Mouse (Mus musculus) forebrain, postnatal 0 days (tissue): ENCODE data around the gene Syt13. TPM values are rescaled to one million over a fixed set of nuclear protein-coding genes. Genes with fewer than 3 reads are reported as not detected.
A peak's percentile ranks its signal among the peaks of the same experiment; 100 is the strongest.

Source experiments
- ATAC-seq: fragments of 200-750 bp; cut with Nextera tagmentation; 2 replicates; pipeline ENCODE4 v1.8.0; 2017; ENCODE audit warnings: mild to moderate bottlenecking, moderate library complexity
- DNase-seq: peaks from one replicate; pipeline ENCODE4 v3.0.0-alpha.2; 2015
- H3K27ac ChIP-seq: fragments of 300-500 bp; sonication (generic); 2 replicates; pipeline ENCODE4 v1.5.1; 2014; ENCODE audit warnings: low read depth, mild to moderate bottlenecking, antibody characterized with exemption, low read length, moderate library complexity, mixed read lengths
- H3K27me3 ChIP-seq: fragments of 300-500 bp; sonication (generic); 2 replicates; pipeline ENCODE4 v1.6.1; 2014; ENCODE audit warnings: mild to moderate bottlenecking, low read length, mixed read lengths; ENCODE audit not compliant: insufficient read depth
- H3K36me3 ChIP-seq: fragments of 300-500 bp; sonication (generic); 2 replicates; pipeline ENCODE4 v1.6.1; 2014; ENCODE audit warnings: mild to moderate bottlenecking, moderate library complexity; ENCODE audit not compliant: insufficient read depth
- H3K4me1 ChIP-seq: fragments of 300-500 bp; sonication (generic); 2 replicates; pipeline ENCODE4 v1.6.1; 2014; ENCODE audit warnings: antibody characterized with exemption; ENCODE audit not compliant: insufficient read depth
- H3K4me2 ChIP-seq: fragments of 300-500 bp; sonication (generic); 2 replicates; pipeline ENCODE4 v1.6.1; 2014; ENCODE audit warnings: low read depth, mild to moderate bottlenecking, moderate library complexity
- H3K4me3 ChIP-seq: fragments of 300-500 bp; sonication (generic); 2 replicates; pipeline ENCODE4 v1.5.1; 2014; ENCODE audit warnings: low read depth, low read length, mixed read lengths
- H3K9ac ChIP-seq: fragments of 300-500 bp; sonication (generic); 2 replicates; pipeline ENCODE4 v1.6.1; 2014; ENCODE audit warnings: mild to moderate bottlenecking
- H3K9me3 ChIP-seq: fragments of 300-500 bp; sonication (generic); 2 replicates; pipeline ENCODE4 v1.6.1; 2016; ENCODE audit warnings: low read length
- CTCF ChIP-seq: sonication (generic); IDR thresholded peaks from 2 replicates; pipeline ENCODE4 v1.5.1; 2016; ENCODE audit warnings: antibody characterized with exemption, control low read depth, low read depth
- WGBS: fragments of 180-500 bp; shearing (Covaris S2); extraction: QIAGEN DNeasy Blood & Tissue Kit; methylation state at CpG from one replicate; pipeline ENCODE4 v1.1.7; 2014; 5-methylcytosine and 5-hydroxymethylcytosine counted together
- polyA plus RNA-seq: library from polyadenylated mRNA; unstranded; fragments of >200 nt; fragmentation: Nextera tagmentation; extraction: Ambion mirVana; gene quantifications from 2 replicates; pipeline ENCODE4 v1.2.1, GENCODE M21; 2015
- total RNA-seq: library from RNA; depleted of rRNA; stranded (reverse); fragments of >200 nt; gene quantifications from 2 replicates; pipeline ENCODE4 v1.2.3, GENCODE M21; 2014

The Syt13 gene
- total and polyA plus RNA-seq, 2 experiments from 2014 or later: 58.4 to 103 TPM

DNA sequence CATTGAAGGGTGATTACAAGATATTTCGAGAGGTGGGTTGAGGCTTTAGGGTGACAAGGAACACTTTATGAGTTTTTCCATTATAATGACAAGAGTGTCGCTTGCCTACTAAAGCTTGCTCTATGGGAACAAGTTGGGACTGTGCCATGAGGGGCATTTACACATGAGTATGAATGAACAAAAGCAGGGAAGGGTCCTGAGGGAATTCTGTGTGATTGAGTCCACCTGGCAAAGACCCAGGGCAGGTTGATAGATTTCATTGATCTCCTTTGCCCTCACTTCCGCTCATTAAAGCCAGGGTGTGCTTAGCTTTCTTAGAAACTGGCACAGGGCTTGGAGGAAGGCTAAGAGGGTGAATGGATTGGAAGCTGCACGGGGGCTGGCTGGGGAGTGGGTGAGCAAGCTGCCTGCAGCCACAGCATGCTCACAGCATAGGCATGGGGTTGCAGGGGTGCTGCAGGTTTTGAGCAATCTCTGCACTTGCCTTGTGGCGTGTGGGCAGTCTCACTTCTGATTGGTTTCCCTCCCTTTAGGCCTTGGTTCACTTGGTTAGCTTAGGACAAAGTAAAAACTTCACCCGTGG lies 9.9 kb downstream of the Syt13 start:
- no peak overlapping the region for H3K27ac ChIP-seq
- no peak for DNase-seq
- WGBS: 23% methylated on average over 6 of the region's 6 CpGs

DNA sequence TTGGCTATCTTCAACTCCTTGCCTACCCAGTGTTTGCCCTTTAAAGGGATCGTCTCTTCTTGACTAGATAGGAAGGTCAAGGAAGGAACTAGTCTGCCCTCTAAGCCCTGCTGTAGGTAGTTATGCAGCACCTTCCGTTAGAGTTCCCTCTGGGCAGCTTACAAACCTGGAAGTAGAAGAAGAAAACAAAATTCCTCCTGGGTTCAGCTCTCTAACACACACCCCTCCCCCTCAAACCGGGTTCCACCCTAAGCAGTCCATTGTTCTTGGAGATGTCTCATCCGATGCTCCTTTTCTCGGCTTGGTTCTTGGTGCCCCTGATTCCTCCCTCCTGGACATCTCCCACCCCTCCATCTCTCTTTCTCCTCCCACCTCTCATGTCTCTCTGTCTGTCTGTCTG lies 14.8 kb downstream of the Syt13 start:
- WGBS: 70% methylated on average over 5 of the region's 5 CpGs
- H3K27me3 ChIP-seq: no peaks in the 10 kb centered on the region
- no peak overlapping the region for H3K9ac ChIP-seq
- no peaks in the 10 kb centered on the region for H3K9me3 ChIP-seq
- no peak overlapping the region for H3K4me2 ChIP-seq
- peaks cover 9% of the 10 kb centered on the region for H3K4me1 ChIP-seq
- no peak overlapping the region for H3K27ac ChIP-seq
- TF ChIP-seq CTCF: no peak
- no peaks in the 10 kb centered on the region for H3K36me3 ChIP-seq
- ATAC-seq (no peak), DNase-seq (no peak)
- no peak overlapping the region for H3K4me3 ChIP-seq

More for the DNA sequence above, 9.9 kb downstream of the Syt13 start:
- Histone ChIP-seq H3K9ac (no peak overlapping the region), H3K9me3 (no peaks in the 10 kb centered on the region), H3K36me3 (no peaks in the 10 kb centered on the region), H3K4me1 (peaks cover 11% of the 10 kb centered on the region; the same call in 1 of the 2 replicates), H3K4me3 (no peak overlapping the region), H3K27me3 (no peaks in the 10 kb centered on the region), H3K4me2 (no peak overlapping the region)
- TF ChIP-seq CTCF: no peak
- no peak for ATAC-seq

DNA sequence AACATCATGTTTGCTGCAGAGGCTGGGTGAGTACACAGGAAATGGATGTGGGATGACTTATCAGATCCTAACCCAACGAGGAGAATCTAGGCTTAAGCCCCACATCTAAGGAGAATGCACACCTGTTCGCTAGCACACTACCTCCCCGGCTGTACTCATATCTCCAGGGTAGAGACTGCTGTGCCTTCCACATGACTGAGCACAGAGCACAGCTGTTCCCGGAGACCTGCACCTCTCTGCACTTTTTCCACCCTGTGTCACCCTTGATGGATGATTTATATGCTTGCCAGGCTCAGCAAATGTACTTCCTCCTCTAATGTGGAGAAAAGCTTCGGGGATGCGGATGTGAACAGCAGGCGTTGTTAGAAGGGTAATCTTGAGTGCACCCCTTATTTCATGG lies 16.2 kb downstream of the Syt13 start:
- ATAC-seq: no peak
- no peak for TF ChIP-seq CTCF
- WGBS: 81% methylated on average over 7 of the region's 7 CpGs
- Histone ChIP-seq H3K27me3 (no peaks in the 10 kb centered on the region), H3K36me3 (no peaks in the 10 kb centered on the region), H3K4me2 (no peak overlapping the region), H3K4me1 (peaks cover 11% of the 10 kb centered on the region), H3K9ac (no peak overlapping the region), H3K27ac (no peak overlapping the region), H3K9me3 (no peaks in the 10 kb centered on the region), H3K4me3 (no peak overlapping the region)
- no peak for DNase-seq

GRCm38 (mm10) chr2:92933379-92933778 lies 18.5 kb downstream of the Syt13 start:
- H3K4me2 ChIP-seq: no peak overlapping the region
- H3K9ac ChIP-seq: no peak overlapping the region
- no peaks in the 10 kb centered on the region for H3K27me3 ChIP-seq
- no peak for ATAC-seq
- no peaks in the 10 kb centered on the region for H3K9me3 ChIP-seq
- no peak overlapping the region for H3K4me3 ChIP-seq
- no peak for DNase-seq
- H3K4me1 ChIP-seq: peaks cover 8% of the 10 kb centered on the region
- no peak for TF ChIP-seq CTCF
- 76% methylated on average over 6 of the region's 6 CpGs for WGBS
- H3K36me3 ChIP-seq: no peaks in the 10 kb centered on the region
- no peak overlapping the region for H3K27ac ChIP-seq

DNA sequence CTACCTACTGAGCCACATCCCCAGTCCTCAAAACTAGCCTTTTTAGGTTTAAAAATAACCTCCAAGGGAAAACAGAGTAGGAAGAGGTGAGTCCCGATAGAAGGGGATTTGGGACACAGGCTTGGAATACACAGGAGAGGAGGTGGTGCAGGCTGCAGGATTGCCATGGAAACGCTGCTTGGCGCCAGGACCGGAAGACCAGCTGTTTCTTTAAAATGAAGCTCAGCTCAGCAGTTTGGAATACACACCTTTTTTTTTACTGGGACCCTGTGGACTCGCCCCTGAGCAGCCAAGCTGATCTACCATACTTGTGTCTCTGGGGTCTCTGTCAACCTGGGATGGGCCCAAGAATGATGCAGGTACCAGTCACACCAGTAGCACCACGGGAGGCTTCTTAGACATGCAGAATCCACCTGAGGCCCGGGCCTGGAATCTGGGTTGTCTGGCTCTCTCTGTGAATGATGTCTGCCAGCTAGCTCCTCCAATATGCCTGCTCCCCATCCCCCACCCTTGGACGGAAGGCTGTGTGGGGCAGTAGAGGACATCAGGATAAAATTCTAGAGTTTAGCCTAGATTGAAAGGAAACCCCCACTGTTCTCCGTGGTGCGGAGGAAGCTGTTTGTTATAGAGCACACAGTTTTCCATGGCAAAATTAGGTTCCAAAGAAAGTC lies 19.5 kb downstream of the Syt13 start:
- no peak overlapping the region for H3K9ac ChIP-seq
- peaks cover 8% of the 10 kb centered on the region for H3K4me1 ChIP-seq
- H3K4me3 ChIP-seq: no peak overlapping the region
- peak; percentile 74 for DNase-seq
- no peaks in the 10 kb centered on the region for H3K36me3 ChIP-seq
- H3K27ac ChIP-seq: peak overlapping the region; percentile 16; the same call in 1 of the 2 replicates
- no peak overlapping the region for H3K4me2 ChIP-seq
- peak; percentile 81 for ATAC-seq
- no peaks in the 10 kb centered on the region for H3K9me3 ChIP-seq
- 8% methylated on average over 10 of the region's 10 CpGs for WGBS
- no peak for TF ChIP-seq CTCF
- H3K27me3 ChIP-seq: no peaks in the 10 kb centered on the region

DNA sequence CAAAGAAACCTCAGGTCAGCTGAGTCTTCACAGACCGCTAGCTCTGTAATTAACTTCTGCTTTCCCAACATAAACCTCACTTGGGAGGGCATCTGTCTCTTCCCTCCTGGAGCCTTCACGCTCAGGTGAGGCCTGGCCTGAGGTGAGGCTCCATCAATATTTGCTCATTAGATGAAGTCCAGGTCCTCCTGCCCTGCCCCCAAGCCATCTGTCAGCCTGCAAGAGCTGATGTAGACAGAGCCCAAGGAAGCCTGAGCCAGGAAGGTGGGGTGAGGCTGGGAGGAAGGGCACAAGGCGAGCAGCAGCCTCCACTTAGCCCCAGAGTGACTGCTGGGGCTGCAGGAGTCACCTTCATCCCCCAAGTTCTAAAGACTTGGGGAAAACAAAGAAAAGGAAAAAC lies 20.6 kb downstream of the Syt13 start:
- Histone ChIP-seq H3K4me1 (peaks cover 8% of the 10 kb centered on the region), H3K27ac (no peak overlapping the region), H3K9ac (no peak overlapping the region), H3K27me3 (no peaks in the 10 kb centered on the region), H3K4me3 (no peak overlapping the region), H3K4me2 (no peak overlapping the region), H3K36me3 (no peaks in the 10 kb centered on the region), H3K9me3 (no peaks in the 10 kb centered on the region)
- TF ChIP-seq CTCF: no peak
- no peak for ATAC-seq
- DNase-seq: no peak
- 78% methylated on average over 3 of the region's 3 CpGs for WGBS

- Histone ChIP-seq H3K4me1 (peaks cover 8% of the 10 kb centered on the region), H3K9ac (no peak overlapping the region), H3K27ac (no peak overlapping the region), H3K27me3 (no peaks in the 10 kb centered on the region), H3K36me3 (no peaks in the 10 kb centered on the region), H3K4me3 (no peak overlapping the region), H3K9me3 (no peaks in the 10 kb centered on the region), H3K4me2 (no peak overlapping the region)
- TF ChIP-seq CTCF: no peak
- WGBS: 98% methylated on average over 5 of the region's 5 CpGs
- DNase-seq (no peak), ATAC-seq (no peak)
Observed at GRCm38 (mm10) chr2:92938063-92938462, 23.2 kb downstream of the Syt13 start.
